Mouse (Mus musculus) liver, embryonic 14.5 days (tissue): ENCODE data around the gene Chpt1.

Experiments
- CTCF ChIP-seq: IDR thresholded peaks from 2 replicates; pipeline ENCODE4 v1.5.1; 2016; ENCODE audit warnings: antibody characterized with exemption, low read depth, control low read depth
- EP300 ChIP-seq: IDR thresholded peaks from 2 replicates; pipeline ENCODE4 v1.6.1; 2016; ENCODE audit warnings: antibody characterized with exemption, low read depth

GRCm38 (mm10) chr10:88530631-88531030, 26.8 kb upstream of the Chpt1 start:
- TF ChIP-seq EP300 (no peak), CTCF (no peak)
